Mouse (Mus musculus): ENCODE data around the gene Kcnq5. TPM values are rescaled to one million over a fixed set of nuclear protein-coding genes. Genes with fewer than 3 reads are reported as not detected.

The Kcnq5 gene
- polyA plus RNA-seq, 1 experiment from 2014 or later = 0.99 TPM

- H3K9me3 ChIP-seq (ENCODE audit: control insufficient read depth, low read length) = no peaks in the 10 kb centered on the region
- H3K4me1 ChIP-seq (ENCODE audit: control insufficient read depth, insufficient read depth, low read length) = no peaks in the 10 kb centered on the region
- no peak for ATAC-seq (ENCODE audit: low FRiP score, low TSS enrichment)
- no peaks in the 10 kb centered on the region for H3K27me3 ChIP-seq (ENCODE audit: control insufficient read depth, insufficient read depth, low read length)
- no peak overlapping the region for H3K4me2 ChIP-seq (replicated peaks; ENCODE audit: low read depth, low read length)
- no peaks in the 10 kb centered on the region for H3K36me3 ChIP-seq (ENCODE audit: control insufficient read depth, insufficient read depth, low read length)
- no peak overlapping the region for H3K27ac ChIP-seq (ENCODE audit: low read depth, low read length)
- H3K4me3 ChIP-seq (ENCODE audit: low read length) = no peak overlapping the region
- H3K9ac ChIP-seq (ENCODE audit: low read depth, low read length) = no peak overlapping the region
- 69% methylated on average over 1 of the region's 1 CpGs for WGBS
These were observed 327.7 kb downstream of the Kcnq5 start for GRCm38 (mm10) chr1:21634013-21634412.

GRCm38 (mm10) chr1:21622455-21622854, 339.3 kb downstream of the Kcnq5 start:
- Histone ChIP-seq H3K4me2 (replicated peaks; ENCODE audit: low read depth, low read length) (no peak overlapping the region), H3K4me3 (ENCODE audit: low read length) (no peak overlapping the region), H3K4me1 (ENCODE audit: control insufficient read depth, insufficient read depth, low read length) (no peaks in the 10 kb centered on the region), H3K36me3 (ENCODE audit: control insufficient read depth, insufficient read depth, low read length) (no peaks in the 10 kb centered on the region), H3K9me3 (ENCODE audit: control insufficient read depth, low read length) (no peaks in the 10 kb centered on the region), H3K27me3 (ENCODE audit: control insufficient read depth, insufficient read depth, low read length) (no peaks in the 10 kb centered on the region), H3K9ac (ENCODE audit: low read depth, low read length) (no peak overlapping the region), H3K27ac (ENCODE audit: low read depth, low read length) (no peak overlapping the region)
- 91% methylated on average over 2 of the region's 2 CpGs for WGBS
- no peak for ATAC-seq (ENCODE audit: low FRiP score, low TSS enrichment)

GRCm38 (mm10) chr1:21622039-21622438, 339.7 kb downstream of the Kcnq5 start:
- 68% methylated on average over 1 of the region's 1 CpGs for WGBS
- Histone ChIP-seq H3K27ac (ENCODE audit: low read depth, low read length) (no peak overlapping the region), H3K9ac (ENCODE audit: low read depth, low read length) (no peak overlapping the region), H3K4me1 (ENCODE audit: control insufficient read depth, insufficient read depth, low read length) (no peaks in the 10 kb centered on the region), H3K4me3 (ENCODE audit: low read length) (no peak overlapping the region), H3K9me3 (ENCODE audit: control insufficient read depth, low read length) (no peaks in the 10 kb centered on the region), H3K4me2 (replicated peaks; ENCODE audit: low read depth, low read length) (no peak overlapping the region), H3K36me3 (ENCODE audit: control insufficient read depth, insufficient read depth, low read length) (no peaks in the 10 kb centered on the region), H3K27me3 (ENCODE audit: control insufficient read depth, insufficient read depth, low read length) (no peaks in the 10 kb centered on the region)
- ATAC-seq (ENCODE audit: low FRiP score, low TSS enrichment) = no peak

GRCm38 (mm10) chr1:21618712-21619111, 343.0 kb downstream of the Kcnq5 start:
- no peak overlapping the region for H3K27ac ChIP-seq (ENCODE audit: low read depth, low read length)
- no peaks in the 10 kb centered on the region for H3K9me3 ChIP-seq (ENCODE audit: control insufficient read depth, low read length)
- H3K27me3 ChIP-seq (ENCODE audit: control insufficient read depth, insufficient read depth, low read length) = no peaks in the 10 kb centered on the region
- no peaks in the 10 kb centered on the region for H3K36me3 ChIP-seq (ENCODE audit: control insufficient read depth, insufficient read depth, low read length)
- H3K4me1 ChIP-seq (ENCODE audit: control insufficient read depth, insufficient read depth, low read length) = no peaks in the 10 kb centered on the region
- no peak overlapping the region for H3K4me2 ChIP-seq (replicated peaks; ENCODE audit: low read depth, low read length)
- H3K4me3 ChIP-seq (ENCODE audit: low read length) = no peak overlapping the region
- H3K9ac ChIP-seq (ENCODE audit: low read depth, low read length) = no peak overlapping the region
- 93% methylated on average over 3 of the region's 3 CpGs for WGBS
- ATAC-seq (ENCODE audit: low FRiP score, low TSS enrichment) = no peak

- H3K27me3 ChIP-seq (ENCODE audit: control insufficient read depth, insufficient read depth, low read length) = no peaks in the 10 kb centered on the region
- no peak overlapping the region for H3K4me3 ChIP-seq (ENCODE audit: low read length)
- H3K27ac ChIP-seq (ENCODE audit: low read depth, low read length) = no peak overlapping the region
- no peak overlapping the region for H3K9ac ChIP-seq (ENCODE audit: low read depth, low read length)
- H3K4me2 ChIP-seq (replicated peaks; ENCODE audit: low read depth, low read length) = no peak overlapping the region
- H3K9me3 ChIP-seq (ENCODE audit: control insufficient read depth, low read length) = no peaks in the 10 kb centered on the region
- 82% methylated on average over 4 of the region's 4 CpGs for WGBS
- H3K36me3 ChIP-seq (ENCODE audit: control insufficient read depth, insufficient read depth, low read length) = no peaks in the 10 kb centered on the region
- no peak for ATAC-seq (ENCODE audit: low FRiP score, low TSS enrichment)
- H3K4me1 ChIP-seq (ENCODE audit: control insufficient read depth, insufficient read depth, low read length) = no peaks in the 10 kb centered on the region
These were observed 345.1 kb downstream of the Kcnq5 start for GRCm38 (mm10) chr1:21616666-21617065.

GRCm38 (mm10) chr1:21613933-21614332, 347.8 kb downstream of the Kcnq5 start:
- ATAC-seq (ENCODE audit: low FRiP score, low TSS enrichment) = no peak
- no peak overlapping the region for H3K4me3 ChIP-seq (ENCODE audit: low read length)
- no peaks in the 10 kb centered on the region for H3K27me3 ChIP-seq (ENCODE audit: control insufficient read depth, insufficient read depth, low read length)
- no peak overlapping the region for H3K27ac ChIP-seq (ENCODE audit: low read depth, low read length)
- H3K9ac ChIP-seq (ENCODE audit: low read depth, low read length) = no peak overlapping the region
- no peak overlapping the region for H3K4me2 ChIP-seq (replicated peaks; ENCODE audit: low read depth, low read length)
- no peaks in the 10 kb centered on the region for H3K9me3 ChIP-seq (ENCODE audit: control insufficient read depth, low read length)
- H3K36me3 ChIP-seq (ENCODE audit: control insufficient read depth, insufficient read depth, low read length) = no peaks in the 10 kb centered on the region
- 52% methylated on average over 2 of the region's 2 CpGs for WGBS
- H3K4me1 ChIP-seq (ENCODE audit: control insufficient read depth, insufficient read depth, low read length) = no peaks in the 10 kb centered on the region

- Histone ChIP-seq H3K4me3 (ENCODE audit: low read length) (no peak overlapping the region), H3K27me3 (ENCODE audit: control insufficient read depth, insufficient read depth, low read length) (no peaks in the 10 kb centered on the region), H3K27ac (ENCODE audit: low read depth, low read length) (no peak overlapping the region), H3K9ac (ENCODE audit: low read depth, low read length) (no peak overlapping the region), H3K9me3 (ENCODE audit: control insufficient read depth, low read length) (no peaks in the 10 kb centered on the region), H3K4me2 (replicated peaks; ENCODE audit: low read depth, low read length) (no peak overlapping the region), H3K36me3 (ENCODE audit: control insufficient read depth, insufficient read depth, low read length) (no peaks in the 10 kb centered on the region), H3K4me1 (ENCODE audit: control insufficient read depth, insufficient read depth, low read length) (no peaks in the 10 kb centered on the region)
- ATAC-seq (ENCODE audit: low FRiP score, low TSS enrichment) = no peak
- 80% methylated on average over 4 of the region's 4 CpGs for WGBS
These were observed 357.7 kb downstream of the Kcnq5 start for GRCm38 (mm10) chr1:21604003-21604402.

GRCm38 (mm10) chr1:21602567-21602966, 359.2 kb downstream of the Kcnq5 start:
- no peak for ATAC-seq (ENCODE audit: low FRiP score, low TSS enrichment)
- no peak overlapping the region for H3K4me3 ChIP-seq (ENCODE audit: low read length)
- H3K9ac ChIP-seq (ENCODE audit: low read depth, low read length) = no peak overlapping the region
- no peaks in the 10 kb centered on the region for H3K36me3 ChIP-seq (ENCODE audit: control insufficient read depth, insufficient read depth, low read length)
- H3K27me3 ChIP-seq (ENCODE audit: control insufficient read depth, insufficient read depth, low read length) = no peaks in the 10 kb centered on the region
- H3K9me3 ChIP-seq (ENCODE audit: control insufficient read depth, low read length) = no peaks in the 10 kb centered on the region
- H3K4me2 ChIP-seq (replicated peaks; ENCODE audit: low read depth, low read length) = no peak overlapping the region
- H3K4me1 ChIP-seq (ENCODE audit: control insufficient read depth, insufficient read depth, low read length) = no peaks in the 10 kb centered on the region
- H3K27ac ChIP-seq (ENCODE audit: low read depth, low read length) = no peak overlapping the region

GRCm38 (mm10) chr1:21600606-21601005, 361.1 kb downstream of the Kcnq5 start:
- no peak for ATAC-seq (ENCODE audit: low FRiP score, low TSS enrichment)
- WGBS = 59% methylated on average over 4 of the region's 4 CpGs

GRCm38 (mm10) chr1:21593872-21594271, 367.9 kb downstream of the Kcnq5 start:
- no peaks in the 10 kb centered on the region for H3K4me1 ChIP-seq (ENCODE audit: control insufficient read depth, insufficient read depth, low read length)

More at GRCm38 (mm10) chr1:21600606-21601005, 361.1 kb downstream of the Kcnq5 start:
- Histone ChIP-seq H3K27ac (ENCODE audit: low read depth, low read length) (no peak overlapping the region), H3K27me3 (ENCODE audit: control insufficient read depth, insufficient read depth, low read length) (no peaks in the 10 kb centered on the region), H3K4me1 (ENCODE audit: control insufficient read depth, insufficient read depth, low read length) (no peaks in the 10 kb centered on the region), H3K36me3 (ENCODE audit: control insufficient read depth, insufficient read depth, low read length) (no peaks in the 10 kb centered on the region), H3K4me2 (replicated peaks; ENCODE audit: low read depth, low read length) (no peak overlapping the region), H3K9ac (ENCODE audit: low read depth, low read length) (no peak overlapping the region), H3K4me3 (ENCODE audit: low read length) (no peak overlapping the region), H3K9me3 (ENCODE audit: control insufficient read depth, low read length) (no peaks in the 10 kb centered on the region)

More at GRCm38 (mm10) chr1:21593872-21594271, 367.9 kb downstream of the Kcnq5 start:
- Histone ChIP-seq H3K27ac (ENCODE audit: low read depth, low read length) (no peak overlapping the region), H3K9ac (ENCODE audit: low read depth, low read length) (no peak overlapping the region), H3K9me3 (ENCODE audit: control insufficient read depth, low read length) (no peaks in the 10 kb centered on the region), H3K36me3 (ENCODE audit: control insufficient read depth, insufficient read depth, low read length) (no peaks in the 10 kb centered on the region), H3K4me2 (replicated peaks; ENCODE audit: low read depth, low read length) (no peak overlapping the region), H3K4me3 (ENCODE audit: low read length) (no peak overlapping the region), H3K27me3 (ENCODE audit: control insufficient read depth, insufficient read depth, low read length) (no peaks in the 10 kb centered on the region)
- ATAC-seq (ENCODE audit: low FRiP score, low TSS enrichment) = no peak
- 75% methylated on average over 4 of the region's 4 CpGs for WGBS
